16 mouse cellular contexts compared by ENCODE assay signal in the genomic region with DNA sequence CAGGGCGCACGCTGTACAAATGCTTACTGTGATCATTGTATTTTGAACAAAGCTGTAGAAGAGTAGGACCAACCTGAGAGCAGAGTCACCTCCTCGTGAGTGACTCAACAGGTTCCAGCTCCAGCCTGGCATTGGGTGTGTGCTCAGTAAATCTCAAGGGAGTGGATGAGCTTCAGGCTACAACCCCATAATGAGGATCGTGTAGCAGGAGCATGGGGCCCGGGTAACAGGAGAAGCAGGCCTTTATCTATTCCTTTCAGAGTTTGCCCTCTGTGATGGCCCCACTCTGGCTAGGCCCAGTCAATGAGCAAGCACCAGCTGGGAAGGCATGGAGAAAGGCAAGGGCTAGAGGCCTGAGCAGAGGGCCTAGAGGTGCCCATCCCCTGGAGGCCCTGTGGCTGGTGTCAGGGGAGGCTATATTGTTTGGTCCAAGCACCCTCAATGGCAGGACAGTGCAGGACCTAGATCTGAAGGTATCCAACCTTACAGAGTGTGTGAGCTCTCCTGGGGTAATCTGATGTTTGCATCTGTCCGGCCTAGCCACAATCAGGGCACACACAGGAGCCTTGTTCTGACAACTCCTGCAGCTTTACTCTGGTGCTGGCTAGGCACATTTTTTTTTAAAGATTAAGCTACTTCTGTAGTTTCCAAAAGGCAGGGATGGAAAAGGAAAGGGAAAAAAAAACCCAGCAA. TPM values are rescaled to one million over a fixed set of nuclear protein-coding genes. Genes with fewer than 3 reads are reported as not detected.
DNase-seq lines count a peak whose midpoint lies in the region; ATAC-seq and TF ChIP-seq lines count a peak whose summit lies in the region.
"Had no signal": no experiment of that assay in that cellular context is flagged by ENCODE, and none has a peak within 500 bp of the region (broad histone marks: within the 10 kb centered on the region; RNA-seq: fewer than 3 reads in every experiment).

No protein-coding gene starts in this region.

- 72% methylated on average over 6 of the region's 6 CpGs for WGBS in forebrain, embryonic 12.5 days
- WGBS in forebrain, embryonic 13.5 days, result 67% methylated on average over 6 of the region's 6 CpGs
- 65% methylated on average over 6 of the region's 6 CpGs for WGBS in midbrain, embryonic 14.5 days
- 70% methylated on average over 6 of the region's 6 CpGs for WGBS in midbrain, embryonic 13.5 days
- 42% methylated on average over 6 of the region's 6 CpGs for WGBS in liver, embryonic 16.5 days (ENCODE audit: insufficient replicate concordance)
- 64% methylated on average over 6 of the region's 6 CpGs for WGBS in stomach, postnatal 0 days

- H3K27me3 ChIP-seq in forebrain, embryonic 12.5 days, result no peaks in the 10 kb centered on the region
- no peaks in the 10 kb centered on the region for H3K27me3 ChIP-seq in forebrain, embryonic 13.5 days
- no peaks in the 10 kb centered on the region for H3K27me3 ChIP-seq in midbrain, embryonic 14.5 days (ENCODE audit: control insufficient read depth, insufficient read depth, low read length)
- no peaks in the 10 kb centered on the region for H3K27me3 ChIP-seq in midbrain, embryonic 13.5 days
- no peaks in the 10 kb centered on the region for H3K27me3 ChIP-seq in liver, embryonic 16.5 days (ENCODE audit: control insufficient read depth, insufficient read depth, low read depth, low read length)
- no peaks in the 10 kb centered on the region for H3K27me3 ChIP-seq in stomach, postnatal 0 days (ENCODE audit: control insufficient read depth, insufficient read depth, low read length)
- H3K27me3 ChIP-seq: limb, embryonic 15.5 days; neural tube, embryonic 12.5 days had no signal

- TF ChIP-seq CTCF in stomach, postnatal 0 days (IDR thresholded peaks at IDR 0.05; ENCODE audit: low read depth), result no peak

- TF ChIP-seq EP300 in stomach, postnatal 0 days (optimal IDR thresholded peaks at IDR 0.05), result no peak

- ATAC-seq in forebrain, embryonic 12.5 days (ENCODE audit: low FRiP score), result no peak
- no peak for ATAC-seq in forebrain, embryonic 13.5 days
- ATAC-seq in midbrain, embryonic 14.5 days (ENCODE audit: low FRiP score, low TSS enrichment), result no peak
- no peak for ATAC-seq in midbrain, embryonic 13.5 days
- peak; percentile 68 for ATAC-seq in liver, embryonic 16.5 days (ENCODE audit: low read depth)
- peak; percentile 68 for ATAC-seq in stomach, postnatal 0 days (ENCODE audit: low FRiP score, low TSS enrichment)
- ATAC-seq: hindbrain, postnatal 0 days had no signal

- H3K27ac ChIP-seq in forebrain, embryonic 12.5 days, result 0 out of 2 replicates have a peak overlapping the region, but pooled peaks have one; percentile 8
- H3K27ac ChIP-seq in forebrain, embryonic 13.5 days, result no peak overlapping the region
- H3K27ac ChIP-seq in midbrain, embryonic 14.5 days (replicated peaks; ENCODE audit: low read depth, low read length), result 0 out of 2 replicates have a peak overlapping the region, but pooled peaks have one; percentile 26
- no peak overlapping the region; the same call in 1 of the 2 replicates for H3K27ac ChIP-seq in midbrain, embryonic 13.5 days
- no peak overlapping the region for H3K27ac ChIP-seq in liver, embryonic 16.5 days (ENCODE audit: low read length)
- H3K27ac ChIP-seq in stomach, postnatal 0 days (replicated peaks), result no peak overlapping the region
- H3K27ac ChIP-seq: hindbrain, postnatal 0 days; layer of hippocampus, adult 2 months; limb, embryonic 15.5 days; neural tube, embryonic 12.5 days had no signal

- no peaks in the 10 kb centered on the region for H3K9me3 ChIP-seq in forebrain, embryonic 12.5 days
- no peaks in the 10 kb centered on the region for H3K9me3 ChIP-seq in forebrain, embryonic 13.5 days (replicated peaks)
- no peaks in the 10 kb centered on the region for H3K9me3 ChIP-seq in midbrain, embryonic 14.5 days (ENCODE audit: control insufficient read depth, low read length)
- H3K9me3 ChIP-seq in midbrain, embryonic 13.5 days, result no peaks in the 10 kb centered on the region
- H3K9me3 ChIP-seq in liver, embryonic 16.5 days (replicated peaks; ENCODE audit: control insufficient read depth, low read length), result no peaks in the 10 kb centered on the region; the same call in 1 of the 2 replicates
- no peaks in the 10 kb centered on the region for H3K9me3 ChIP-seq in stomach, postnatal 0 days (ENCODE audit: control insufficient read depth, low read length)
- H3K9me3 ChIP-seq: limb, embryonic 15.5 days; neural tube, embryonic 12.5 days had no signal

- no peak overlapping the region for H3K4me3 ChIP-seq in forebrain, embryonic 12.5 days (replicated peaks)
- no peak overlapping the region for H3K4me3 ChIP-seq in forebrain, embryonic 13.5 days
- H3K4me3 ChIP-seq in midbrain, embryonic 14.5 days (replicated peaks; ENCODE audit: low read depth, low read length), result no peak overlapping the region
- H3K4me3 ChIP-seq in midbrain, embryonic 13.5 days (replicated peaks), result no peak overlapping the region
- no peak overlapping the region for H3K4me3 ChIP-seq in liver, embryonic 16.5 days (ENCODE audit: low read depth, low read length)
- H3K4me3 ChIP-seq in stomach, postnatal 0 days (ENCODE audit: low read depth, low read length), result no peak overlapping the region
- H3K4me3 ChIP-seq: layer of hippocampus, adult 2 months; limb, embryonic 15.5 days; neural tube, embryonic 12.5 days had no signal

- H3K9ac ChIP-seq in forebrain, embryonic 12.5 days, result no peak overlapping the region
- no peak overlapping the region for H3K9ac ChIP-seq in forebrain, embryonic 13.5 days
- H3K9ac ChIP-seq in midbrain, embryonic 14.5 days (replicated peaks; ENCODE audit: low read length), result no peak overlapping the region
- H3K9ac ChIP-seq in midbrain, embryonic 13.5 days (replicated peaks), result no peak overlapping the region
- H3K9ac ChIP-seq in liver, embryonic 16.5 days (ENCODE audit: low read depth, low read length), result no peak overlapping the region
- no peak overlapping the region for H3K9ac ChIP-seq in stomach, postnatal 0 days (ENCODE audit: low read length)
- H3K9ac ChIP-seq: limb, embryonic 15.5 days; neural tube, embryonic 12.5 days had no signal

- DNase-seq in midbrain, embryonic 14.5 days, result no peak
- DNase-seq in stomach, postnatal 0 days (ENCODE audit: low spot score), result no peak
- DNase-seq in T-cell, adult 2 months (ENCODE audit: low spot score), result no peak
- no peak for DNase-seq in heart, adult 9 months (ENCODE audit: low spot score in 2 of 2)
- DNase-seq: adrenal gland, postnatal 36 days; heart, postnatal 10 days; kidney, adult 9 months; right cerebral cortex, postnatal 4 days had no signal

- H3K36me3 ChIP-seq in forebrain, embryonic 12.5 days (replicated peaks), result no peaks in the 10 kb centered on the region
- H3K36me3 ChIP-seq in forebrain, embryonic 13.5 days (ENCODE audit: poor library complexity, severe bottlenecking), result no peaks in the 10 kb centered on the region
- no peaks in the 10 kb centered on the region for H3K36me3 ChIP-seq in midbrain, embryonic 14.5 days (ENCODE audit: control insufficient read depth, insufficient read depth, low read length)
- H3K36me3 ChIP-seq in midbrain, embryonic 13.5 days, result 0 out of 2 replicates have a peak, but pooled peaks cover 3% of the 10 kb centered on the region
- no peaks in the 10 kb centered on the region for H3K36me3 ChIP-seq in liver, embryonic 16.5 days (ENCODE audit: control insufficient read depth, insufficient read depth)
- no peaks in the 10 kb centered on the region for H3K36me3 ChIP-seq in stomach, postnatal 0 days (ENCODE audit: control insufficient read depth, insufficient read depth, low read length)
- H3K36me3 ChIP-seq: limb, embryonic 15.5 days; neural tube, embryonic 12.5 days had no signal

- H3K4me1 ChIP-seq in forebrain, embryonic 12.5 days, result peaks cover 9% of the 10 kb centered on the region
- H3K4me1 ChIP-seq in forebrain, embryonic 13.5 days, result no peaks in the 10 kb centered on the region
- H3K4me1 ChIP-seq in midbrain, embryonic 14.5 days (ENCODE audit: control insufficient read depth, insufficient read depth, low read length), result no peaks in the 10 kb centered on the region
- H3K4me1 ChIP-seq in midbrain, embryonic 13.5 days (replicated peaks), result peaks cover 9% of the 10 kb centered on the region
- H3K4me1 ChIP-seq in liver, embryonic 16.5 days (ENCODE audit: control insufficient read depth, low read depth, low read length), result no peaks in the 10 kb centered on the region; the same call in 1 of the 2 replicates
- H3K4me1 ChIP-seq in stomach, postnatal 0 days (replicated peaks; ENCODE audit: control insufficient read depth, insufficient read depth), result no peaks in the 10 kb centered on the region

- H3K4me2 ChIP-seq in forebrain, embryonic 12.5 days, result no peak overlapping the region
- no peak overlapping the region for H3K4me2 ChIP-seq in forebrain, embryonic 13.5 days
- H3K4me2 ChIP-seq in midbrain, embryonic 14.5 days (ENCODE audit: low read length), result no peak overlapping the region
- H3K4me2 ChIP-seq in midbrain, embryonic 13.5 days (replicated peaks), result no peak overlapping the region
- no peak overlapping the region for H3K4me2 ChIP-seq in liver, embryonic 16.5 days (ENCODE audit: low read depth, low read length)
- H3K4me2 ChIP-seq in stomach, postnatal 0 days (replicated peaks; ENCODE audit: low read depth), result no peak overlapping the region
- H3K4me2 ChIP-seq: limb, embryonic 15.5 days; neural tube, embryonic 12.5 days had no signal

RNA-seq across cellular contexts. Expression of gene Tox2, which starts 58.6 kb away (rescaled TPM):
- polyA plus RNA-seq in forebrain, embryonic 12.5 days (2016; fragmentation: Nextera tagmentation; extraction: Ambion mirVana), result 27.2 and 31.6 TPM in 2 replicates
- polyA plus RNA-seq in forebrain, embryonic 13.5 days (2015; fragmentation: Nextera tagmentation; extraction: Ambion mirVana), result 17.9 and 20.6 TPM in 2 replicates
- 36.7 and 46.8 TPM in 2 replicates for polyA plus RNA-seq in midbrain, embryonic 14.5 days (2014; fragmentation: Nextera tagmentation; extraction: Ambion mirVana)
- polyA plus RNA-seq in midbrain, embryonic 13.5 days (2015; fragmentation: Nextera tagmentation; extraction: Ambion mirVana), result 38.8 and 44.2 TPM in 2 replicates
- 0.40 and 0.67 TPM in 2 replicates for polyA plus RNA-seq in liver, embryonic 16.5 days (2015; fragmentation: Nextera tagmentation; extraction: Ambion mirVana)
- polyA plus RNA-seq in stomach, postnatal 0 days (2015; fragmentation: Nextera tagmentation; extraction: Ambion mirVana), result 0.98 and 1.5 TPM in 2 replicates

Comparison
In these comparisons a context has a peak if more than half of its experiments do, and no peak if none do; other contexts are left out.
1. H3K27ac ChIP-seq: peak in forebrain, embryonic 12.5 days (single experiment) and midbrain, embryonic 14.5 days (single experiment); none in forebrain, embryonic 13.5 days (single experiment), midbrain, embryonic 13.5 days (single experiment), liver, embryonic 16.5 days (single experiment) and stomach, postnatal 0 days (single experiment).
2. ATAC-seq: peak in liver, embryonic 16.5 days (single experiment) and stomach, postnatal 0 days (single experiment); none in forebrain, embryonic 12.5 days (single experiment), forebrain, embryonic 13.5 days (single experiment), midbrain, embryonic 14.5 days (single experiment) and midbrain, embryonic 13.5 days (single experiment).